Mouse (Mus musculus) layer of hippocampus, adult 18-20 months (tissue): ENCODE results near the gene 4921517D22Rik. TPM values are rescaled to one million over a fixed set of nuclear protein-coding genes. Genes with fewer than 3 reads are reported as not detected.

Experiments
- DNase-seq, 2 experiments: peaks; one replicate each; pipeline ENCODE4 v3.0.0; 2022; ENCODE audit warnings: low spot score in 2 of 2
- total RNA-seq, 2 experiments: library from RNA; stranded (reverse); gene quantifications; 2 replicates each; pipeline ENCODE4 v1.2.3; 2021

The 4921517D22Rik gene
- total RNA-seq, 2 experiments from 2014 or later, result not detected

DNA sequence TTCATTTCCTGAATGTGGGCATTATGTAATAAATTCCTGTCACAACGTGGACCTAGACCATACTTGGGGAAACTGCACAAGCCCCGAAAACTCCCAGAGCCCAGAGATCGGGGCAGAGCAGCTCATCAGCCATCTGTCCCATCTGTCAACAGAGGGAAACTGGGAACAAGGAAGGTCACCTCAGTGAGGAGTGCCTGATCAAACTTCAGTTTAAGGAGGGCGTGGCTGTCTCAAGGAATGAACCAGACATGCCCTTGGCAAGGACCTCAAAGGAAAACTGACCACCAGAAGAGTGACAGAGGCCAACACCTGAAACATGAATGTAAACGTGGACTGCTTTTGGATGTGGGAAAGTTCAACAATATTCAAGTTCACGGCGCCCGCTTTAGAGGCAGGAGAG lies 32.5 kb downstream of the 4921517D22Rik start:
- DNase-seq, result no peak

- no peak for DNase-seq
Measured at GRCm38 (mm10) chr13:59660371-59660770, 33.5 kb downstream of the 4921517D22Rik start.

DNA sequence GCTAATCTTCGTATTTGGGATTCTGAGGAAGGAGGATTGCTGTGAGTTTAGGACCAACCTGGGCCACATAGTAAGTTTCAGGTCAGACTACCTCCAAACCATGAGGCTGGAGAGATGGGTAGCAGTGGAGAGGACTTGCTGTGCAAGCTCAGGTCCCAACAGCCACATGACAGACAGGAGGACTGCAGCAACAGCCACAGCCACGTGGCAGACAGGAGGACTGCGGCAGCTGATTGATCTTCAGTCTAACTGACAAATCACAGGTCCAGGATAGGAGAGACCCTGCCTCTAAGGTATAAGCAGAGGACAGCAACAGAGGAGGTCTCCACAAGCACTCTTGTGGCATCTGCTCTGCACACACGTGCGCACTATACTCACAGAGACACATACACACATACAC lies 36.1 kb downstream of the 4921517D22Rik start:
- no peak for DNase-seq

DNA sequence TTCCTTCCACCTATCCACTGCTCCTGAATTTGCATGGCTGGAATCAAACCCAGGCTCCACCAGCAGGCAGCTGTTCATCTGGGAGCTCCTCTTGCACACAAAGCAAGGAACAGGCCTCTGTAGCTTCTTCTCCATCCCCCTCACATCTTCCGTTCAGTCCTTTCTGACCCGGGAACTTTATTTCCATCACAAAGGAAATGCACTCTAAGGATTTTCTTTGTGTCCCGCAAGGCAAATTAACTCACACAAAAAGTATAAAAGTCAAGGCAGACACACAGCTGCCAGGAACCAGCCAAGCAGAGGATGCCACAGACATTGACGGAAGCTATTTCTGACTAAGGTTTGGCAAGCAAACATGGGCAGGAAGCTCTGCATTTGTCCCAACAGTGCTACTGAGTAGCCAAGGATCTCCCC lies 36.9 kb downstream of the 4921517D22Rik start:
- no peak for DNase-seq

DNA sequence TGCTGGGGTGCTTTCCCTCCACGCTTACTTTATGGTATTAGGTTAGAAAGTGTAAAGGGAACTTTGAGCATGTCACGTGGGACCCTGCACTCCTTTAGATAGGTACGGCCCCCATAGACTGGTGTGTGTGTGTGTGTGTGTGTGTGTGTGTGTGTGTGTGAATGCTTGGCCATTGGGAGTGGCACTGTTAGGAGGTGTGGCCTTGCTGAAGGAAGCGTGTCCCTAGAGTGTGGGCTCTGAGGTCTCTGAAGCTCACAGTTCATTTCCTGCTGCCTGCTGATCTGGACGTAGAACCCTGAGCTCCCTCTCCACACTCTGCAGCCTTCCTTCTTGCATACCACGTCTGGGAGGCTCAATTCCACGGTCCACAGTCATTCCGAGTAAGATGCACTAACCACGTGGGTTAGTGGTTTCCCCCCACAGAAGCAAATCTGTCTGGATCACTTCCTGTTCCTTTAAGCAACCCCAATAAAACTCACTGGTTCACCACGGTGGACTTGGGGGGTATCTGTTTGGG lies 37.5 kb downstream of the 4921517D22Rik start:
- DNase-seq, result no peak

DNA sequence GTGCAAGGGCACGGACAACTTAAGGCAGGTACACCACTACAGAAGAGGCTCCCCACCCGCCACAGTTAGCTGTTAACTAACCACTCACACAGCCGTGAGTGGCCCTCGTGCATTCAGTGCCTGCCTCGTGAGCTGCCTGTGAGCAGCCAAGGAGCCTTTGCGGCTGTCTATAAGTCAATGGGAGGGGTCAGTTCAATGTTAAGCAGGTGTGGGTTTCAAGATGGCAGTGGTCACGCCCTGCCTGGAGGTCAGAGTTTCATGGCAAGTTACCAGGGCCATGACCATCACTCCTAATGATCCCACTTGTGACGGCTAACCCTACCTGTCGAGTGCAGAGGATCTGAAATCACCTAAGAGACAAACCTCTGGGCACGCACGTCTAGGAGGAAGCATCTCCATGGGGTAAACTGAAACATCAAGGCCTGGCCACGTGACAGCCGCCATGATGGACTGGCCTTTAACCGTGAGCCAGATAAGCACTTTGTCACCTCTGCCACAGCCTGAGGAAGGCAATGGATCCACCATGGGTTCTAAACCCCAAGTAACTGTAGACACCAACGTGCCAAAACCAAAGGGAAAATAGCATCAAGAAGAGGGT lies 38.1 kb downstream of the 4921517D22Rik start:
- DNase-seq, result no peak

GRCm38 (mm10) chr13:59654465-59654864 lies 39.4 kb downstream of the 4921517D22Rik start:
- no peak for DNase-seq

DNA sequence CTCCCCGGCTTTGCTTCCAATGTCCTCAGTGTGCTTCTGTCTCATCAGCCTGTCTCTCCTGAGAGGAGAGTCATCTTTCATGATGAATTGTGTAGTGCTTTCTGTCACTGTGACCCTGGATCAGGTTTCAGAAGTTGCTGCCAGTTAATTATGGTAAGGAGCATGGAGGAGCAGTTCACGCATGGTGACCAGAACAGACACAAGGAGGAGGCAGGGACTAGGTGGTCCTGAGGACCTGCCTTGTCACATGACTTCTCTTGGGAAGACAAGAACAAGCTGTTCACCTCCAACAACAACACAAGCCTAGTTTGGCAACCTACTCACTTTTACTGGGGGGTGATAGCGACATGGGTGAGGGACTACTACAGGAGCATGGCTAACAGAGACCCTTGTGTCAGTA lies 40.8 kb downstream of the 4921517D22Rik start:
- no peak for DNase-seq

- no peak for DNase-seq
Measured at GRCm38 (mm10) chr13:59652651-59653050, 41.3 kb downstream of the 4921517D22Rik start.

- no peak for DNase-seq
Measured at GRCm38 (mm10) chr13:59649781-59650180, 44.1 kb downstream of the 4921517D22Rik start.

GRCm38 (mm10) chr13:59648598-59648997 lies 45.3 kb downstream of the 4921517D22Rik start:
- no peak for DNase-seq

- no peak for DNase-seq
Measured at GRCm38 (mm10) chr13:59647484-59647883, 46.4 kb downstream of the 4921517D22Rik start.

GRCm38 (mm10) chr13:59646674-59647244 lies 47.1 kb downstream of the 4921517D22Rik start:
- DNase-seq, result no peak

- no peak for DNase-seq
Measured at GRCm38 (mm10) chr13:59645491-59645890, 48.4 kb downstream of the 4921517D22Rik start.

GRCm38 (mm10) chr13:59642818-59643217 lies 51.1 kb downstream of the 4921517D22Rik start:
- no peak for DNase-seq

DNA sequence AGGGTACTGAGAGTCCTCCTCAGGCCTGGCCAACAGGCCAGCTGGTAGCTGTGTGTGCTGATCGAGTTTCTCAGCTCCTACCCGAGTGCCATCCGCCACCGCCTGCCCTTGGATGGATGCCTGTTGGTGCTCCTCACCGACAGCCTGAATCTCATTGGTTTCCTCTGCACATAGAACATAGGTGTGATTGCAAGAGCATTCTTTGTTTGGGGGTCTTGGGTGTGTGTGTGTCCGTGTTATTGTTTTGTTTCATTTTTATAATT lies 53.8 kb downstream of the 4921517D22Rik start:
- no peak for DNase-seq

DNA sequence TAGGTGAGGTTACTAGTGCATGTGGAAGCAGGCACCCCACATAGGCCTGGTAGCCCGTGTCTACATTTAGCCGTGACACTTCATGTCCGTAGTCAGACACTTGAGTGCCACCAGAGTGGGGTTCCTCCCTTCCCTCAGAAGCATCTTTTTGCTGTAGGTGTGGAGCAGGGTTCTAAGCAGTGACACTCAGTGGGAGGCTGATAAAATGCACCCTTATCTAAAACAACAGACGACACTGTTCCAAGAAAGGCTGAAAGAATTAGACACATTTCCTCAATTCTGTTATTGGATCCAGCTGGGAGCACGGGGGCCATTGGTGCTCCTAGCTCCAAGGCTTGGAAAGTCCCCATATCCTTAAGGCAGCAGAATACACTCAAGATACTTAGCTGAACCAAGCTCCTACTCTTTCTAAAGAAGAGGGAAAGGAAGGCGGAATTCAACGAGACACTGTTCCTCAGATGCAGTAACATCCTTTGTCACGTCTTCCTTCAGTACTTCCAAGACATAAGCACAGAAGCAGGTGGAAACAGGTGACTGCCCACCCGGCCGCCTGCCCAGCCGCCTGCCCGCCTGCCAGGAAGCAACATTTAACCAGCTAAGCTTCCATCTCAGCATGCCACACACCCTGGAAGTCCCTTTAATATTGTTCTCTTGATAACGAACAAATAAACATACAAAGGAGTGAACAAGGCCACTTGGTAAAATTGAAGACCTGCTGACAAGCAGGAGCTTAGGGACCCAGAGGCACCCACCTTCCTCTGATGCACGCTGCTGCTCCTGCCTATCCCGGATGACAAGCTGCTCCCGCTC lies 54.3 kb downstream of the 4921517D22Rik start:
- no peak for DNase-seq

- DNase-seq, result no peak
Measured at GRCm38 (mm10) chr13:59637800-59638199, 56.1 kb downstream of the 4921517D22Rik start.
